Comparison of ENCODE assay signal across 8 mouse cellular contexts in the genomic region with DNA sequence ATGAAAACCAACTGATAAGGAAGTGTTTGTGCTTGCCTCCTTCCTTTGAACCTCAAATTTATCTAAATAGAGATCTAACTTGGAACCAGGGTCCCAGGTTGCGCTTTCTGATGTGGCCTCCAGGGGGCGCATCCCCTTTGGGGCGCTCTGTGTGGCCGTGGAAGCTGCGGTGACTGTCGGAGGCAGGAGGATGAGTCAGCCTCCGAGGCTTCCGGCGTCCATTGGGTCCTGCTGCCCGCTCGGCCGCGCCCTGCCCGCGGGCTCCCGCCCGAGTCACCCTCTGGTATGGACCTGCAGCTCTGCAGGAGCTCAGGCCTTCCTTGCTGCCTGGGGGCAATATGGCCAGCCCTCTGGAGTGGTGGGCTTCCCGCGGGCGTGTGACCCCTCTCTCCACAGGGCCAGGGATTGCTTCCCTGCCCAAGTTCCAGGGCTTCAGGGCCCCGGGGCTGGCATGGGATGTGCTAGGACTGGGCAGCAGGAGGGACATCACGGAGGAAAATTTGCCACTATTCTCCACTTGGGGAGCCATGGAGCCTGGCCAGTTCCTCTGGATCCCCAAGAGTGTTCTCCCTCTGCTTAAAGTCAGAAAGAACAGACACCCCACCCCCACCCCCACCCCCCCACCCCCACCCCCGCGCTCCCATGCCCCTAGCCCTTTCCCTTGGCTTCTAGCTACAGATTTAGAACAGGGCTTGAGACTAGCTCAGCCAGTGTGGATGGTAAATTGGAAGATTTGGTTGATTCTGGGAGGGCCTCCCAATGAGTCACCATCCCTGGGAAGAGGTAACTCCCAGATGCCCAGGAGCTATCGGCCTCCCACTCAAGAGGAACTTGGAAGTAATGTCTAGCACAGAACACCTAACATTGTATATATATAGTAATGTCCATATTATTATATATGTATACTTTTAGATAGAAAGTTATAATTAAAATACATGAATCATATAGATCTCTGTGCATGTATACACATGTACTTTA. TPM values are rescaled to one million over a fixed set of nuclear protein-coding genes. Genes with fewer than 3 reads are reported as not detected.
DNase-seq lines count a peak whose midpoint lies in the region; ATAC-seq and TF ChIP-seq lines count a peak whose summit lies in the region.

No protein-coding gene starts in this region.

- ATAC-seq in heart, embryonic 16.5 days (replicated peaks; ENCODE audit: extremely low read depth, insufficient read depth, low FRiP score): peak; percentile 73
- ATAC-seq in liver, embryonic 16.5 days (ENCODE audit: low read depth): peak; percentile 80
- ATAC-seq in neural tube, embryonic 12.5 days (ENCODE audit: low FRiP score, low read depth): peak; percentile 89
- ATAC-seq in stomach, postnatal 0 days (ENCODE audit: low FRiP score, low TSS enrichment): peak; percentile 94

- peak overlapping the region; percentile 90 for H3K27ac ChIP-seq in forebrain, embryonic 10.5 days
- peak overlapping the region; percentile 51; the same call in 1 of the 2 replicates for H3K27ac ChIP-seq in heart, embryonic 16.5 days (ENCODE audit: low read length)
- peak overlapping the region; percentile 48; the same call in 1 of the 2 replicates for H3K27ac ChIP-seq in liver, embryonic 16.5 days (ENCODE audit: low read length)
- no peak overlapping the region; the same call in 1 of the 2 replicates for H3K27ac ChIP-seq in neural tube, embryonic 12.5 days
- H3K27ac ChIP-seq in stomach, postnatal 0 days (replicated peaks): peak overlapping the region; percentile 93

- H3K9ac ChIP-seq in heart, embryonic 16.5 days (ENCODE audit: low read length): peak overlapping the region; percentile 76
- peak overlapping the region; percentile 64 for H3K9ac ChIP-seq in liver, embryonic 16.5 days (ENCODE audit: low read depth, low read length)
- H3K9ac ChIP-seq in neural tube, embryonic 12.5 days: peak overlapping the region; percentile 55
- peak overlapping the region; percentile 65 for H3K9ac ChIP-seq in stomach, postnatal 0 days (ENCODE audit: low read length)

- H3K4me3 ChIP-seq in forebrain, embryonic 10.5 days: peak overlapping the region; percentile 63
- peak overlapping the region; percentile 56 for H3K4me3 ChIP-seq in heart, embryonic 16.5 days (ENCODE audit: low read length)
- H3K4me3 ChIP-seq in liver, embryonic 16.5 days (ENCODE audit: low read depth, low read length): peak overlapping the region; percentile 57
- peak overlapping the region; percentile 42 for H3K4me3 ChIP-seq in neural tube, embryonic 12.5 days
- peak overlapping the region; percentile 38 for H3K4me3 ChIP-seq in stomach, postnatal 0 days (ENCODE audit: low read depth, low read length)

- H3K36me3 ChIP-seq in forebrain, embryonic 10.5 days (replicated peaks): no peaks in the 10 kb centered on the region
- no peaks in the 10 kb centered on the region for H3K36me3 ChIP-seq in heart, embryonic 16.5 days (ENCODE audit: control insufficient read depth, insufficient read depth)
- H3K36me3 ChIP-seq in liver, embryonic 16.5 days (ENCODE audit: control insufficient read depth, insufficient read depth): no peaks in the 10 kb centered on the region
- no peaks in the 10 kb centered on the region for H3K36me3 ChIP-seq in neural tube, embryonic 12.5 days
- H3K36me3 ChIP-seq in stomach, postnatal 0 days (ENCODE audit: control insufficient read depth, insufficient read depth, low read length): no peaks in the 10 kb centered on the region

- peaks cover 49% of the 10 kb centered on the region for H3K4me1 ChIP-seq in forebrain, embryonic 10.5 days
- H3K4me1 ChIP-seq in heart, embryonic 16.5 days (ENCODE audit: control insufficient read depth, insufficient read depth, low read length): peaks cover 11% of the 10 kb centered on the region
- peaks cover 9% of the 10 kb centered on the region for H3K4me1 ChIP-seq in liver, embryonic 16.5 days (ENCODE audit: control insufficient read depth, low read depth, low read length)
- H3K4me1 ChIP-seq in neural tube, embryonic 12.5 days: peaks cover 11% of the 10 kb centered on the region; the same call in 1 of the 2 replicates
- H3K4me1 ChIP-seq in stomach, postnatal 0 days (replicated peaks; ENCODE audit: control insufficient read depth, insufficient read depth): no peaks in the 10 kb centered on the region; the same call in 1 of the 2 replicates

- WGBS in forebrain, embryonic 10.5 days: 3% methylated on average over 25 of the region's 25 CpGs
- WGBS in heart, embryonic 16.5 days: 2% methylated on average over 25 of the region's 25 CpGs
- under 1% methylated on average over 25 of the region's 25 CpGs for WGBS in liver, embryonic 16.5 days (ENCODE audit: insufficient replicate concordance)
- WGBS in neural tube, embryonic 12.5 days: 3% methylated on average over 25 of the region's 25 CpGs
- WGBS in stomach, postnatal 0 days: 2% methylated on average over 23 of the region's 25 CpGs

- peak; percentile 95 for TF ChIP-seq CTCF in stomach, postnatal 0 days (IDR thresholded peaks at IDR 0.05; ENCODE audit: low read depth)

- H3K9me3 ChIP-seq in forebrain, embryonic 10.5 days: no peaks in the 10 kb centered on the region
- H3K9me3 ChIP-seq in heart, embryonic 16.5 days (replicated peaks; ENCODE audit: control insufficient read depth, low read length): no peaks in the 10 kb centered on the region
- H3K9me3 ChIP-seq in liver, embryonic 16.5 days (replicated peaks; ENCODE audit: control insufficient read depth, low read length): no peaks in the 10 kb centered on the region
- no peaks in the 10 kb centered on the region for H3K9me3 ChIP-seq in neural tube, embryonic 12.5 days
- no peaks in the 10 kb centered on the region for H3K9me3 ChIP-seq in stomach, postnatal 0 days (ENCODE audit: control insufficient read depth, low read length)

- peaks cover 14% of the 10 kb centered on the region; the same call in 1 of the 2 replicates for H3K27me3 ChIP-seq in forebrain, embryonic 10.5 days (ENCODE audit: poor library complexity, severe bottlenecking)
- no peaks in the 10 kb centered on the region for H3K27me3 ChIP-seq in heart, embryonic 16.5 days (ENCODE audit: control insufficient read depth, insufficient read depth, low read length)
- H3K27me3 ChIP-seq in liver, embryonic 16.5 days (ENCODE audit: control insufficient read depth, insufficient read depth, low read depth, low read length): no peaks in the 10 kb centered on the region
- H3K27me3 ChIP-seq in neural tube, embryonic 12.5 days (replicated peaks): no peaks in the 10 kb centered on the region
- H3K27me3 ChIP-seq in stomach, postnatal 0 days (ENCODE audit: control insufficient read depth, insufficient read depth, low read length): no peaks in the 10 kb centered on the region

- peak; percentile 69 to 79 for DNase-seq in CD8-positive naive resting alpha-beta T cell, adult 2 months (ENCODE audit: low read depth in 2 of 2, low spot score in 2 of 2)
- DNase-seq in c-Kit-positive CD71-negative TER-119-negative erythroid progenitor cells, embryonic 14.5 days (ENCODE audit: low read depth): peak; percentile 77
- DNase-seq in forebrain, embryonic 10.5 days (ENCODE audit: extremely low spot score, low spot score): peak; percentile 85
- DNase-seq in kidney, postnatal 36 days: peak; percentile 80 to 89
- peak; percentile 89 for DNase-seq in stomach, postnatal 0 days (ENCODE audit: low spot score)

- H3K4me2 ChIP-seq in heart, embryonic 16.5 days (ENCODE audit: low read depth, low read length): peak overlapping the region; percentile 92
- H3K4me2 ChIP-seq in liver, embryonic 16.5 days (ENCODE audit: low read depth, low read length): peak overlapping the region; percentile 83
- peak overlapping the region; percentile 83 for H3K4me2 ChIP-seq in neural tube, embryonic 12.5 days (replicated peaks)
- H3K4me2 ChIP-seq in stomach, postnatal 0 days (replicated peaks; ENCODE audit: low read depth): peak overlapping the region; percentile 84

- TF ChIP-seq EP300 in stomach, postnatal 0 days (optimal IDR thresholded peaks at IDR 0.05): no peak

RNA-seq across cellular contexts. Expression of a gene that starts 46.1 kb away (rescaled TPM):
- polyA plus RNA-seq in forebrain, embryonic 10.5 days (2016; fragmentation: Nextera tagmentation; extraction: Ambion mirVana): 0.07 TPM in 2 replicates
- 0.25 and 0.41 TPM in 2 replicates for polyA plus RNA-seq in heart, embryonic 16.5 days (2015; fragmentation: Nextera tagmentation; extraction: Ambion mirVana)
- 0.65 and 0.86 TPM in 2 replicates for polyA plus RNA-seq in liver, embryonic 16.5 days (2015; fragmentation: Nextera tagmentation; extraction: Ambion mirVana)
- polyA plus RNA-seq in neural tube, embryonic 12.5 days (2016; fragmentation: Nextera tagmentation; extraction: Ambion mirVana): 0.09 and 0.15 TPM in 2 replicates
- 6.3 and 6.7 TPM in 2 replicates for polyA plus RNA-seq in stomach, postnatal 0 days (2015; fragmentation: Nextera tagmentation; extraction: Ambion mirVana)
